Mouse (Mus musculus) intestine, embryonic 14.5 days (tissue): Measurements from ENCODE around the gene Sept9. TPM values are rescaled to one million over a fixed set of nuclear protein-coding genes. Genes with fewer than 3 reads are reported as not detected.

ENCODE experiments used
- ATAC-seq: fragments of 200-750 bp; cut with Nextera tagmentation; replicated peaks from 2 replicates; pipeline ENCODE4 v1.8.0; 2017; ENCODE audit warnings: low read depth, moderate number of reproducible peaks, moderate TSS enrichment, moderate library complexity; ENCODE audit not compliant: low FRiP score, low TSS enrichment
- DNase-seq: peaks from one replicate; pipeline ENCODE4 v3.0.0-alpha.2; 2018; ENCODE audit warnings: low spot score
- H3K27ac ChIP-seq: fragments of 300-500 bp; sonication (generic); 2 replicates; pipeline ENCODE4 v1.5.1; 2014; ENCODE audit warnings: low read depth, mild to moderate bottlenecking, control low read depth
- H3K27me3 ChIP-seq: fragments of 300-500 bp; sonication (generic); replicated peaks from 2 replicates; pipeline ENCODE4 v1.6.1; 2014; ENCODE audit warnings: low read length, control low read depth; ENCODE audit not compliant: control insufficient read depth, insufficient read depth
- H3K36me3 ChIP-seq: fragments of 300-500 bp; sonication (generic); 2 replicates; pipeline ENCODE4 v1.6.1; 2014; ENCODE audit warnings: low read length, control low read depth; ENCODE audit not compliant: control insufficient read depth, insufficient read depth
- H3K4me1 ChIP-seq: fragments of 300-500 bp; sonication (generic); replicated peaks from 2 replicates; pipeline ENCODE4 v1.6.1; 2014; ENCODE audit warnings: low read length, control low read depth, mixed read lengths; ENCODE audit not compliant: control insufficient read depth, insufficient read depth
- H3K4me2 ChIP-seq: fragments of 300-500 bp; sonication (generic); 2 replicates; pipeline ENCODE4 v1.6.1; 2014; ENCODE audit warnings: low read length
- H3K4me3 ChIP-seq: fragments of 300-500 bp; sonication (generic); 2 replicates; pipeline ENCODE4 v1.5.1; 2014; ENCODE audit warnings: low read depth, low read length, control low read depth, mixed read lengths
- H3K9ac ChIP-seq: fragments of 300-500 bp; sonication (generic); 2 replicates; pipeline ENCODE4 v1.6.1; 2014; ENCODE audit warnings: mild to moderate bottlenecking, low read length
- H3K9me3 ChIP-seq: fragments of 300-500 bp; sonication (generic); 2 replicates; pipeline ENCODE4 v1.6.1; 2016; ENCODE audit warnings: low read length, control low read depth; ENCODE audit not compliant: control insufficient read depth
- WGBS: fragments of 180-500 bp; shearing (Covaris S2); extraction: QIAGEN DNeasy Blood & Tissue Kit; methylation state at CpG from one replicate; pipeline ENCODE4 v1.1.7; 2014; 5-methylcytosine and 5-hydroxymethylcytosine counted together
- polyA plus RNA-seq: library from polyadenylated mRNA; unstranded; fragments of >200 nt; fragmentation: Nextera tagmentation; extraction: Ambion mirVana; gene quantifications from 2 replicates; pipeline ENCODE4 v1.2.1, GENCODE M21; 2014

Sept9 gene
- polyA plus RNA-seq, 1 experiment from 2014 or later: 143 TPM

DNA sequence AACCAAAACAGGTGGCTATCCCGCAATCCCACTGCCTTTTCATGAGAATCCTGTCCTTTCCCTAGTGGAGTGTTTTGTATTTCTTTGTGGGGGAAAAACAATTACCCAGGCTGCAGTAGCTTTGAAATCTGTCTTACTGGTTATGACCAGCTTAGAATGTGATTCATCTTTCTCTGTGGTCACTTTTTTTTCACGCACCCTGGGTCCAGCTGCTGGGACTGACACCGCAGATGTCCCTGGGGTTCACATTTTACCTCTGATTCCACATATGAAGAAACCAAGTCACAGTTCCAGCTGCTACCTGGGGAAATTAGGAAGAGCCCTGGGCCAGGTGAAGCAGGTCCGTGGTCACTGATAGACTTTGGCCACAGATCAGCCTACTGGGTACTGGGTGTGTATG lies 194.3 kb downstream of the Sept9 start:
- DNase-seq (no peak), ATAC-seq (no peak)
- Histone ChIP-seq H3K4me3 (no peak overlapping the region), H3K27me3 (peaks cover 21% of the 10 kb centered on the region), H3K9ac (no peak overlapping the region), H3K9me3 (no peaks in the 10 kb centered on the region), H3K4me1 (peaks cover 22% of the 10 kb centered on the region), H3K27ac (no peak overlapping the region), H3K36me3 (no peaks in the 10 kb centered on the region), H3K4me2 (no peak overlapping the region)
- 68% methylated on average over 4 of the region's 4 CpGs for WGBS

DNA sequence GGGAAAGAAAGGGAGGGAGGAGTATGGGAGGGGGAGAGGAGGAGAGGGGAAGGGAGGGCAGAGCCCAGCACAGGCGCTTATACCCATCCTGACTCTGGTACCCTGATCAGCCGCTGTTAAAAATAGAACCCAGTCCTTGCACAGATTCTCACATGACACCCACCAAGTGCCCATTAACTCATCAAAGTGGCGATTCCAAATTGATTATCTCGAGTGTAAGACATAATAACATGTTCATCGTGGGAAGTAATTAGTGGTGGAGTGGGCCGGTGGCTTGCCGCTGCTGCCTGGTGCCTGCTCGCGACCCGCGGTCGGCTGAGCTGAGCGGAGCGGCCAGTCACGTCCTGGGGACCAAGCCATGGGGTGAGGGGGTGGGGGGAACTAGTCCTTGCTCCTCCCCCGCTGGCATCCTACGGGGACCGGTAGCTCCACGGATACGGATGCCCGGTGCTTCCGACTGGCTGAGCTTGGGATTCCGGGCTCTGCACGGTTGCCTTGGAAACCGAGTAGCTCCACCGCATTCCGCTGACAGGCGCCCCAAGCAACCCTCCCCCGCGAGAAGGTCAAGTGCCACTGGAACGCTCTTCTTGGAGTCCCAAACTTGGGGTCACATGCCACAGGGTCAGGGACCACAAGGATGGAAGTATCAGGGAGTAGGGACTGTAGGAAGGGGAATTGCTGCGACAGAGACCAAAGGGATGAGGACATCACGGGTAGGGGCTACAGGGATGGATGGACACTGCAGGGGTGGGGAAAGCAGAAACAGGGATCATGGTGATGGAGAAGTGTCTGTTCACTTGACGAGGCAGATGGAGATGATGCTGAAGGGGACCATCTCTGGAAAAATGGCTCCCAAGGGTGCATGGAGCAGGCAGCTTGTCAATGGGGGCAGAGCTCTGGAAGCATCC lies 195.0 kb downstream of the Sept9 start:
- 0 out of 2 replicates have a peak overlapping the region, but pooled peaks have one; percentile 5 for H3K9ac ChIP-seq
- ATAC-seq (no peak), DNase-seq (no peak)
- H3K4me2 ChIP-seq: peak overlapping the region; percentile 42
- H3K27me3 ChIP-seq: peaks cover 21% of the 10 kb centered on the region
- H3K4me1 ChIP-seq: peaks cover 22% of the 10 kb centered on the region
- 2% methylated on average over 34 of the region's 34 CpGs for WGBS
- H3K9me3 ChIP-seq: no peaks in the 10 kb centered on the region
- peak overlapping the region; percentile 17; the same call in 1 of the 2 replicates for H3K4me3 ChIP-seq
- H3K36me3 ChIP-seq: no peaks in the 10 kb centered on the region
- H3K27ac ChIP-seq: no peak overlapping the region

DNA sequence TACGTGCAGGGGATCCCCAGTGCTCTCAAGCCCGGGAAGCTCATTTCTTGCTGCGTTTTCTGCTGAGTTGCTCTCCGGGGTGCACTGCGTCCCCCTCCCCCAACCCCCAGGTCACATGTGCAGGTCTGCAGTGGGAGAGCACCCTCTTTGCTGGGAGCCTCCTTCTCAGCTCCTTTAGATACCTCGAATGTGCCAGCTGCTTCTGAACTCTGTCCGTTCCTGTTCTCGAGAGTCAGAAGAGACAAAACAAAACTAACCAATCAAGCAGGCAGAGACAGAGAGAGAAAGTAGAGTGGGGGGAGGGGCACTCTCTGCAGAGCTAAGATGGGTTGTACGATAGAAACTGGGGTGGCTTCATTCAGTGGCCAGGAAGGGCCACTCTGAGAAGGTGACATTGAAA lies 195.8 kb downstream of the Sept9 start:
- H3K4me1 ChIP-seq: peaks cover 18% of the 10 kb centered on the region
- no peaks in the 10 kb centered on the region for H3K9me3 ChIP-seq
- 7% methylated on average over 9 of the region's 9 CpGs for WGBS
- ATAC-seq (no peak), DNase-seq (no peak)
- H3K36me3 ChIP-seq: no peaks in the 10 kb centered on the region
- H3K27me3 ChIP-seq: peaks cover 21% of the 10 kb centered on the region
- H3K4me2 ChIP-seq: peak overlapping the region; percentile 42; the same call in 1 of the 2 replicates
- H3K27ac ChIP-seq: no peak overlapping the region
- H3K9ac ChIP-seq: no peak overlapping the region
- H3K4me3 ChIP-seq: no peak overlapping the region

GRCm38 (mm10) chr11:117396929-117397328 lies 197.5 kb downstream of the Sept9 start:
- DNase-seq: no peak
- Histone ChIP-seq H3K4me3 (no peak overlapping the region), H3K4me1 (peaks cover 10% of the 10 kb centered on the region; the same call in 1 of the 2 replicates), H3K36me3 (no peaks in the 10 kb centered on the region), H3K27ac (no peak overlapping the region), H3K9ac (no peak overlapping the region), H3K9me3 (no peaks in the 10 kb centered on the region), H3K4me2 (no peak overlapping the region), H3K27me3 (peaks cover 21% of the 10 kb centered on the region)
- ATAC-seq: no peak
- 75% methylated on average over 3 of the region's 3 CpGs for WGBS

DNA sequence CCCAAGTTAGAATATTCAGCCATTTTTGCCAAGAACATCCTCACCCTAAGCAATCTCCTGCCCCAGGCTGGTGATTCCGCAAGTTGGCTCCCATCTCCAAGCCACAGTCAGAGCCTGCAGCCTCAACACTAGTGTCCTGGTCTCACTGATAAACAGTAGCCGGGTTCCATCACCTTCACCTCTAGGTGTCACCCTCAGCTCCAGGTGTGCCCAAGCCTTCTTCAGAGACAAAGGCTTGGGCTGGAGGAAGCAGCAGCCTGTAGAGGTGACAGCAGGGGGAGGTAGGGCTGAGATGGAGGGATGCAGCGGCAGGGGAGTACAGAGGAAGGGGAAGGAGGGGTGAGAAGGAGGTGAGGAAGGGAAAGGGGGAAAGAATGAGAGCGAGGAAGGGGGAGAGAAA lies 198.3 kb downstream of the Sept9 start:
- 23% methylated on average over 4 of the region's 4 CpGs for WGBS
- H3K4me1 ChIP-seq: peaks cover 10% of the 10 kb centered on the region; the same call in 1 of the 2 replicates

DNA sequence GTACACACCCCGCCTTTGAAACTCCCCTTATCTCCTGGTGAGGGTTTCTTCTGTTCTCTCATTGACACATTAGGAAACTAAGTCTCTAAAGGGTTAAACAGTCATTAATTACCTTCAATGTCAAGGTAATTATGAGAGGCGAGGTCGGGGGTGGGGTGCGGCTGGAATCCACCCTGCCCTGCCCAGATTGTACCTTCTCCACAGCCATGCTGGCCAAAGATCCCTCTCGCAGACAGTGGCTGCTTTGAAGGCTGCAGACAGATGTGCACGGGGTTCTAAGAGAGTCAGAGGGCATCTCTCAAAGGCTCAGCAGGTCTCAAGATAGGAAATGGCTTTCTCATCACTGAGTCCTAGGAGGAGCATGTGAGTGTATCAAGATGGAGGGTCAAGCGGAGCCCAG lies 198.7 kb downstream of the Sept9 start:
- Histone ChIP-seq H3K27ac (no peak overlapping the region), H3K27me3 (peaks cover 20% of the 10 kb centered on the region), H3K9ac (no peak overlapping the region), H3K9me3 (no peaks in the 10 kb centered on the region), H3K36me3 (no peaks in the 10 kb centered on the region), H3K4me1 (peaks cover 10% of the 10 kb centered on the region; the same call in 1 of the 2 replicates), H3K4me3 (no peak overlapping the region), H3K4me2 (no peak overlapping the region)
- 30% methylated on average over 7 of the region's 7 CpGs for WGBS
- no peak for ATAC-seq
- no peak for DNase-seq

More for the DNA sequence above, 198.3 kb downstream of the Sept9 start:
- Histone ChIP-seq H3K9ac (no peak overlapping the region), H3K27me3 (peaks cover 21% of the 10 kb centered on the region), H3K36me3 (no peaks in the 10 kb centered on the region), H3K4me2 (no peak overlapping the region), H3K9me3 (no peaks in the 10 kb centered on the region), H3K27ac (no peak overlapping the region), H3K4me3 (no peak overlapping the region)
- DNase-seq: no peak
- peak; percentile 19; the same call in 1 of the 2 replicates for ATAC-seq

GRCm38 (mm10) chr11:117401583-117402367 lies 202.3 kb downstream of the Sept9 start:
- Histone ChIP-seq H3K27me3 (no peaks in the 10 kb centered on the region), H3K9ac (no peak overlapping the region), H3K4me1 (peaks cover 3% of the 10 kb centered on the region), H3K36me3 (no peaks in the 10 kb centered on the region), H3K4me3 (no peak overlapping the region), H3K9me3 (no peaks in the 10 kb centered on the region), H3K27ac (no peak overlapping the region), H3K4me2 (no peak overlapping the region)
- no peak for DNase-seq
- 87% methylated on average over 10 of the region's 10 CpGs for WGBS
- no peak for ATAC-seq

DNA sequence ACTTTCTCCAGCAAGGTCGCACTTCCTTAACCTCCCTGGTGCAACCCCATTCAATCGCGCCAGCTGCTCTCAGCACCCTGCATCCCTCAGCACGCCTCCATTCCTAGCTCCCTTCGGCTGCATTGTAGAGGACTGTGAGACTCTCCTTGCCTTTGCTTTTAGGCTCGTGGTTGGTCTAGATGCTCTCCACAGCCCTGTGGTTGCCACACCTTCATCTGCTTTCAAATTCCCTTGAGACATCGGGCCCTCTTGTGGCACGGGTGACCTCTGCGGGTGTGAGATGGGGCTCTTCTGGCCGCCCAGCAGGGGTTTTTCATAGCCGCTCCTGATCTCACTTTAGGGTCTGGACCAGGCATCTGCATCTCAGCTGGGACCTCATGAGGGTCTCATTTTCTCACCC lies 203.1 kb downstream of the Sept9 start:
- Histone ChIP-seq H3K4me2 (no peak overlapping the region), H3K4me1 (peaks cover 11% of the 10 kb centered on the region), H3K27me3 (no peaks in the 10 kb centered on the region), H3K4me3 (no peak overlapping the region), H3K9ac (no peak overlapping the region), H3K36me3 (no peaks in the 10 kb centered on the region), H3K27ac (no peak overlapping the region), H3K9me3 (no peaks in the 10 kb centered on the region)
- ATAC-seq (no peak), DNase-seq (no peak)
- 72% methylated on average over 11 of the region's 11 CpGs for WGBS
